Mouse (Mus musculus): ENCODE data around the gene Prkci.

DNA sequence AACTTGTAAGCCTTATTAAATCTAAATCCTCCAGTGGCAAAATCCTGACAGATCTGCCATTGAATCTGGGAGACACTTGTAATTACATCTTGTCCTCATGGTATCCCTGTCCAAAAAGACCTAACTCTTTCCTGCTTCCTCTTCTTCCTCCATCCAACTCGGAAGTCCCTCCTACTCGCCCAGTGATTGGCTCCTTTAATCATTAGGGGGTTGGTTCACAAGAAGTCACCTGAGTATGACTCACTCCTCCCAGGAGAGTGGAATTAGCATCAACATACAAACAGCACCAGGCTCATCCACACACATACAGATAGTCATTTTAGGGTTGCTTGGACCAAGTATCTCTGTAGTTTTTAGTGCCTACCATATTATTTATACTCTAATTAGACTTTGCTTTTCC is 47.4 kb downstream of the Prkci start:
- TF ChIP-seq POLR2A (IDR thresholded peaks at IDR 0.05; ENCODE audit: borderline replicate concordance, low read depth, low read length) (no peak), CTCF (IDR thresholded peaks at IDR 0.05; ENCODE audit: low read depth, low read length) (no peak)

All from bone marrow macrophage, adult 2 months (primary cell).